Mouse (Mus musculus) erythroid progenitor cell, adult 5-6 weeks (primary cell): ENCODE measurements around the gene Gm1527. TPM values are rescaled to one million over a fixed set of nuclear protein-coding genes. Genes with fewer than 3 reads are reported as not detected.
"Not testable (repeated sequence)": the region's sequence is repeated elsewhere in the genome, so short reads cannot be mapped to it uniquely, and the experiment has no call there.

Source experiments
- ATAC-seq: replicated peaks from 2 replicates; pipeline ENCODE4 v1.8.0; 2016; ENCODE audit warnings: moderate number of reproducible peaks, mild to moderate bottlenecking, moderate TSS enrichment, inconsistent platforms; ENCODE audit not compliant: poor library complexity, low FRiP score, severe bottlenecking
- total RNA-seq, 2 experiments: library from RNA; stranded (forward) in 1 of 2; stranded (reverse) in 1 of 2; fragments of 150-400 nt in 1 of 2; fragments of 186-747, 209-891 nt in 1 of 2; gene quantifications; 2 replicates each; pipeline versions ENCODE4 v1.2.3 to v1.2.4; 2015 to 2017; ENCODE audit warnings: low replicate concordance in 2 of 2

The Gm1527 gene
- total RNA-seq (2015; ENCODE audit: low replicate concordance) (not detected in 2 replicates), total RNA-seq (2017; ENCODE audit: low replicate concordance) (not detected in 2 replicates)

GRCm38 (mm10) chr3:28892317-28892716 is at the start of gene Gm1527:
TSS of gene Gm1527 (plus strand) at chr3:28892617.
- no peak for ATAC-seq

GRCm38 (mm10) chr3:28843231-28843630 is 49.2 kb upstream of the Gm1527 start:
- no peak for ATAC-seq

- ATAC-seq = no peak
Observed at GRCm38 (mm10) chr3:28847115-28847514, 45.3 kb upstream of the Gm1527 start.

- not testable (repeated sequence) for ATAC-seq
Observed at GRCm38 (mm10) chr3:28852174-28852573, 40.2 kb upstream of the Gm1527 start.

GRCm38 (mm10) chr3:28859630-28860392 is 32.6 kb upstream of the Gm1527 start:
- ATAC-seq = not testable (repeated sequence)

GRCm38 (mm10) chr3:28896966-28897365 is 4.5 kb downstream of the Gm1527 start:
- not testable (repeated sequence) for ATAC-seq

- ATAC-seq = no peak
Observed at GRCm38 (mm10) chr3:28965931-28966330, 73.5 kb downstream of the Gm1527 start.

GRCm38 (mm10) chr3:28968851-28969250 is 76.4 kb downstream of the Gm1527 start:
- ATAC-seq = no peak

Other genes starting within 250 kb of the Gm1527 start
- not detected in 2 replicates for gene Slc2a2, start 194.7 kb upstream of the Gm1527 start, total RNA-seq (2015; ENCODE audit: low replicate concordance)
- not detected in 2 replicates for gene Slc2a2, start 194.7 kb upstream of the Gm1527 start, total RNA-seq (2017; ENCODE audit: low replicate concordance)
- gene Eif5a2, start 111.3 kb upstream of the Gm1527 start, total RNA-seq (2015; ENCODE audit: low replicate concordance) = 10.8 and 14.7 TPM in 2 replicates
- gene Eif5a2, start 111.3 kb upstream of the Gm1527 start, total RNA-seq (2017; ENCODE audit: low replicate concordance) = 10.1 and 16.0 TPM in 2 replicates
- 177 and 186 TPM in 2 replicates for gene Rpl22l1, start 87.2 kb upstream of the Gm1527 start, total RNA-seq (2015; ENCODE audit: low replicate concordance)
- gene Rpl22l1, start 87.2 kb upstream of the Gm1527 start, total RNA-seq (2017; ENCODE audit: low replicate concordance) = 15.6 and 48.3 TPM in 2 replicates
- not detected in 2 replicates for gene Egfem1, start 189.4 kb downstream of the Gm1527 start, total RNA-seq (2015; ENCODE audit: low replicate concordance)
- not detected in 2 replicates for gene Egfem1, start 189.4 kb downstream of the Gm1527 start, total RNA-seq (2017; ENCODE audit: low replicate concordance)